Mouse (Mus musculus) testis, adult 2 months (tissue): ENCODE measurements around the gene Rmi2.

ENCODE experiments used
- CTCF ChIP-seq: fragments of 200-500 bp; IDR thresholded peaks from 2 replicates; pipeline ENCODE4 v1.5.1; 2012; ENCODE audit warnings: low read depth, mild to moderate bottlenecking, inconsistent platforms, low read length, moderate library complexity; ENCODE audit not compliant: control insufficient read depth, insufficient read depth, insufficient replicate concordance
- POLR2A ChIP-seq: fragments of 200-500 bp; IDR thresholded peaks from 2 replicates; pipeline ENCODE4 v1.6.1; 2012; ENCODE audit warnings: low read depth, mild to moderate bottlenecking, inconsistent platforms, low read length, moderate library complexity; ENCODE audit not compliant: control insufficient read depth

DNA sequence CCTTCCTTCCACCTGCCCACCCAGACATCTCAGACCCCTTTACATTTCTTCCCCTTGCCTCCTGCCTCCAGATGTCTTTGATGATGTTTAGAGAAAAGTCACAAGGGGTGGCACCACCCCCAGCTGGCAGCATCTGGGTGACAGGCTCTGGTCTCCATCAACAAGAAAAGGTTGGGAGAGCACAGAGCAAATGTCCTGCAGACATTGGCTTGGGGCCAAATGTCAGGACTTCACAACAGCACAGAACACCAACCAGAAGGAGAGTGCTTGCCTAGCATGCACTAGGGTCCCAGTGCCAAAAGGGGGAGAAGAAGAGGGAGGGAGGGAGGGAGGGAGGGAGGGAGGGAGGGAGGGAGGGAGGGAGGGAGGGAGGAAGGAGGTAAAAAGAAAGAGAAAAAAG, 85.0 kb downstream of the Rmi2 start:
- TF ChIP-seq CTCF: no peak
- no peak for TF ChIP-seq POLR2A
